Mouse (Mus musculus): ENCODE data around the gene Tm4sf1.

The Tm4sf1 gene

DNA sequence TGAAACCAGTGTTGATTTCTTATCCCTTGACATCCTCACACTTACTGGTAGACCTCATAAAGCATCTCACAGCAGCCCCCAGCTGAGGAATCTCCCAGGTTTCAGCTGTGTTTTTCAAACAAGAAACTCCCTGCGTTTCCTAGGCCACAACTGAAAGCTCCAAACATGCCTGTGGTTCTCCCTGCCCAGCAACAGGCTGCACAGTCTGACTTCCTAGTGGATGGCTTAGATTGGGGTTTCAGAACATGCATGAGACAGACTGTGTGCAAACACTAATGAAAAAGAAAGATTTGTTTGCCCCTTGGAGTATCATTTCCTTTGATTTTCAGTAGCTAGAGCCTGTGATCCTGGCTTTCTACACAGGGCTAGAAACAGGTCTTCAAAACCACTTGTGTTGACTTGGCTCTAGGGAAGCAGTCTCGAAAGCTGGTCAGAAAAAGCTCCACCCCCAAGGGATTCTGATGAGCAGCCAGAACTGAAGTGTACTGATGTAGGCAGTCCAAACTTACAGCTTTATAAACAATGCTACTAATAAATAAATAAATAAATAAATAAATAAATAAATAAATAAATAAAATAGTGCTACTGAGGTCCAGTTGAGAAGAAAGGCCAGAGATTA, at the start of gene Tm4sf1:
TSS of gene Tm4sf1 (minus strand) at position 68 of the 619 bp plus-strand sequence.
- DNase-seq (ENCODE audit: low read depth, low spot score): no peak

GRCm38 (mm10) chr3:57344811-57345210, 43.0 kb upstream of the Tm4sf1 start:
- DNase-seq (ENCODE audit: low read depth, low spot score): no peak

DNA sequence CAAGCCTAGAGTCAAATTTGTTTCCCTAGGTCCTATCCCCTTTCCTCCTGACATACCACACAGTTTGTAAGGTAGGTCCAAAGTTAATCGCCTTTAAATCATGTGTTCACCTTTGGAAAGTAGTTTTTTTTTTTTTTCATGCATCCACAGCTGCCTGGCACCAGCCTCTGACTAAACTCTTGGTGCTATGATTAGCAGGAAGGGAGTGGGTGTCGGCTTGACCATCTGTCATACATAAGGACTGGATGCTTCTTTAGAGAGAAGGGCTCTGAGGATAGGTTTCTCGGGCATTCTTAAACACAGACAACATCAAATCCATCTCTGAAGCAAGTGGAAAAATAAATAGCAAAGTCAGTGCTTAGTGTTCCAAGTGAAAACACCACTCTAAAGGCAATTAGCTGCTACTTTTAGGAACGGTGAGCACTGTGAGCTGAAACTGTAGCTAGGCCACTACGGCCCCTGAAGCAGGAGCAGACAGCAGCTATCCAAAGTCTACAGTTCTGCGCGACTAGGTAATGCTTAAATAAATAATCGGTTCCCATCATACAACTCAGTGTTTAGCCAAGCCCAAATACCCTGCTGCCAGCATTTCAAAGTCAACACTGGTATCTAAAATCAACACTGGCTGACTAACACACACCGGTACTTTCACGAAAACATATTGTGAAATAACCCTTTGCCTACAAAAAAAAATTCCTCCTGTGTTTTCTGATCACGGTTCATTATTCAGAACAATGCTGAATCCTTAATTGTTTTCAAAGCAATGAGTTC, 42.2 kb upstream of the Tm4sf1 start:
- DNase-seq (ENCODE audit: low read depth, low spot score): no peak

DNA sequence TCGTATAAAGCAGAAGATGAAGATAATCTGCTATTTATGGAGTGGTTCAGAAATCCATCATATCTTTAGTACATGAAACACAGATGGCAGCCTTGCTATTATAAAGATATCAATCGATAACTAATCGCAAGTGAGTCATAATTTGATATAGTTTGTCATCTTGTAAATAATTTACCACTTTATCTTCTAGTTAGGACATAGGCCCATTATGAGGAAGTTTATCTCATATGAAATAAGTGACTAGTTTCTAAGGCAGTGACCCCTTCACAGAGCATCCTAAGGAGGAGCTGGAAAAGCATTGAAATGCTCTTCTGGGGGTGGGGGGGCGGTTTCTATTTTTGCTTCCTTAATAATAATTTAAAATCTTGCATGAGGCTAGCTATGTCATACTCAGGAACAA, 41.2 kb upstream of the Tm4sf1 start:
- DNase-seq (ENCODE audit: low read depth, low spot score): no peak

GRCm38 (mm10) chr3:57341321-57341720, 39.5 kb upstream of the Tm4sf1 start:
- DNase-seq (ENCODE audit: low read depth, low spot score): no peak

DNA sequence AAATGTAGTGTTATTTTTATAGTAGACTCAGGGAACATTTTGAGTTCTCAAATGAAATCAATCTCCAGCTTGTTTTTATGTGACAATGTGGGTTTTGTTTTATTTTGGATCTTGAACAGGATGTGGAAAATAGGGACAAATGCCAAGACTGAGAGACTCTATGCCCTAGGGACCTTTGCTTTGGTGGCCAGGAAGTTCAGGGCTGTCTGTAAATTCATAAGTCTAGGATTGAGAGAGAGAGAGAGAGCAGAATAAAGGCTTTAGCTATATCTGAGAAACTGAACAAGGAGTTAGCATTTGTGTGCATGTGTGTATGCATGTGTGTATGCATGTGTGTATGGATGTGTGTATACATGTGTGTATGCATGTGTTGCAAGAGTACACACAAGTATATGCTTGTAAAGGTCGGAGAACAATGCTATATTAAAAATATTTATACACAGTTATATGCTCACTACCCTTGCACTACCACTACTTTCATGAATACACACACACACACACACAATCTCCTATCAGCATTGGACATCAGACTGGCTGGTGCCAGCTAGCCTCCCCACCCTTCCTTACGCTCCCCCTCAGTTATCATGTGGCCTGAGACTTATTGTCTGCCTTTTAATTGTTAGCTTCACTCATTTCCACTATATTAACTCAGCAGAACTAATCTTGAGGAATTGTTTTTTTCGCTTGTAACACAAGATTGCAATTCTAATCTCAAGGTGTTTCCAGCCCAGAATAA, 33.5 kb upstream of the Tm4sf1 start:
- DNase-seq (ENCODE audit: low read depth, low spot score): no peak

DNA sequence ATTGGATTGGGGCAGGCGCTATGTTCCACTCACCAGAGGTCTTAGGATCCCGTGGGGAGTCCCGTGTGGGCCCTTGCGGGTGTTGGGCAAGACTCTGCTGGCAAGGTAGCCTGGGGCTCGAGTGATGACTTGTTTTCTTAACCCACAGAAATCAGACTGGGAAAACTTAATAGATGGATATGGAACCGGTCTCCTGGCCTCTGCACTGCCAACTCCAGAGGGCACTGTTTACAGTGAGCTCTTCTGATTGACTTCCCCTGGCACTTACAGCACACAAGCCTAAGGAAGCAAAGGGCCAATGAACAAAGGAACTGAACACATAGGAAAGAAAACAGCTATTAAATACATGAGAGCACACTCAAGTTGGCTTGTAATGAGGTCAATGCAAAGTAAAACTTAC, 26.2 kb upstream of the Tm4sf1 start:
- no peak for DNase-seq (ENCODE audit: low read depth, low spot score)

DNA sequence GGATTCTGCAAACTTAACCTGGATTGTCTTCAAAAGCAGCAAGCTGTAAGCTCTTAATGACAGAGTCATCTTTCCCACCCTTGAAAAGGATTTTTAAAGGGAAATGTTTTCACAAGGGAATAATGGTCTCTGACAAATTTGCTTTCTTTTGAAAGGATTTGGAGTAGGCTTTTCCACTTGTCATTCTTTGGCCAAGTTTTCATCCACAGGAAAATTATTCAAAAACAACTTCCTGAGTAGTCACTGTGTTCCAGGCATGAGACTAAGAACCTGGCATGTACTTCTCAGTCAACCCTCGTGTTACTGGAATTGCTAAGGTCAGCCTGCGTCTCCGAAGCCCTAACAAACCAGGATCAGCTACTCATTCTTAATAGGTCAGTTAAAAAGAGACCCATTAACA, 5.3 kb upstream of the Tm4sf1 start:
- no peak for DNase-seq (ENCODE audit: low read depth, low spot score)

DNA sequence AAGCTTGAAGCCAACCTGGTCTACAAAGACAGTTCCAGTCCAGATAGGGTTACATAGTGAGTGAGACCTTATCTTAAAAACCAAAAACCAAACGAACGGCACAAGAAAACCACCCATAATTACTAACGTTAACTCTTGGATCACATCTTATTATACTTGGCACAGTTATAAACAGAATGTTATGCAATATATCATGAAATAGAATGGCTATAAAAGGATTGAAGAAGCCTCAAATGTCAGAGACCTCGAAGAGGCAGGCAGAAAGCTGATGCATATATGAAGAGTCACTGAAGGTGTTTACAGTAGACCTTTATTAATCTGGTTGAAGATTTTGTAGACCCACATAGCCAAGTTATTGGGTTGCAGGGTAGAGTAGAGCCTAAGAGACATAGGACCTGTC, 3.8 kb upstream of the Tm4sf1 start:
- DNase-seq (ENCODE audit: low read depth, low spot score): no peak

- DNase-seq (ENCODE audit: low read depth, low spot score): no peak
Observed at GRCm38 (mm10) chr3:57304484-57304883, 2.7 kb upstream of the Tm4sf1 start.

- no peak for DNase-seq (ENCODE audit: low read depth, low spot score)
Observed at GRCm38 (mm10) chr3:57304050-57304449, 2.3 kb upstream of the Tm4sf1 start.

GRCm38 (mm10) chr3:57303486-57303885, 1.7 kb upstream of the Tm4sf1 start:
- no peak for DNase-seq (ENCODE audit: low read depth, low spot score)

DNA sequence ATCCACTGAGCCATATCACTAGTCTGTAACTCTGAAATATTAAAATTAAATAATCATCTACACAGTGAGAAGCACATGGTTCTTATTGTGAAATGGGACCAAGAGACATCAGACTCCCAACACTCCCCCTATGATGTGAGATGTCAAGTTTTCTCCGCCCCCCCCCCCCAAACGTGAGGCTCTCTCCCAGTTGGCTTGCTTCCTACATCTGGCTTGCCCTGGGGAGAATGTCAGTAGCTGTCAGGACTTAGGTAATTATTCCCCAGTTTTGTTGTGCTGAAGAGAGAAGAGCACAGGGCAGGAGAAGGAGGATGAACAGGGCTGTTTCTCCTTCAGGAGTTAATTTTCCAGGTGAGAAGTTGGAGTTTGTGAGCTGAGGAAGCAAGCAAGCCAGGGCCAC, 1.1 kb upstream of the Tm4sf1 start:
- no peak for DNase-seq (ENCODE audit: low read depth, low spot score)

DNA sequence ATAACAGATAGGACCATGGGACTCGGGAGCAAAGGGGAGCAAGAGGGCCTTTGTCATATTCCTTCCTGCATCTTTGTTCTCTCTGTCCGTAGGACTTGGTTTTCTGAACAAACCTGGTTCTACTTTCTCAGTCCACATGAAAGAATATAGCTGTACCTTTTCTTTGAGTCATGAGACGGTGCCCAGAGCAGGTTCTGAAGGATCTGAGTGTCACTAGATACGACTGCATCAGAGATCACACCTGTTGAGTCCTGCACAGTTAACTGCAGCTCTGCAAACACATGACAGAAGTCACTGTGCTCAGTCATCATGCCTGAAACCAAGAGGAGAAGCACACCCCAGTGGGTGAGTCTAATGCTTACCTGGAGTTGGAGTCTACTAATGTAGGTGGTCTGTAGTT, 422 bp downstream of the Tm4sf1 start:
- DNase-seq (ENCODE audit: low read depth, low spot score): no peak

DNA sequence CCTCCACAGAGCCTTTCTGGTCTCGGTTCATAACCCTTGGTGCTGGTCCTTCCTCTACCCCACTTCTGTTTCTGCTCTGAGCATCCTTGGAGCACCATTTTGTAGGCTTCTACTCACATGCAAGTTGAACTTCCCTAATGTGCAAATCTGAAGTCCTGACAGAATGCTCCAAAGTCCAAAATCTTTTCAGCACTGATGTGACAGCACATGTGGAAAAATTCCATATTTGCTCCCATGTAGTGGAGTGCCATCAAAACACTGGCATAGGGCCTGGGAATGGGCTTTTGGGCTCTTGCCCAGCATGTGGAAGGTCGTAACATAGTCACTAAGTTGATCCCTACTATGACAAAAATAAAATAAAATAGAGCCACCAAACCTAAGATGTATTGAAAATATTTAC, 3.8 kb downstream of the Tm4sf1 start:
- DNase-seq (ENCODE audit: low read depth, low spot score): no peak

DNA sequence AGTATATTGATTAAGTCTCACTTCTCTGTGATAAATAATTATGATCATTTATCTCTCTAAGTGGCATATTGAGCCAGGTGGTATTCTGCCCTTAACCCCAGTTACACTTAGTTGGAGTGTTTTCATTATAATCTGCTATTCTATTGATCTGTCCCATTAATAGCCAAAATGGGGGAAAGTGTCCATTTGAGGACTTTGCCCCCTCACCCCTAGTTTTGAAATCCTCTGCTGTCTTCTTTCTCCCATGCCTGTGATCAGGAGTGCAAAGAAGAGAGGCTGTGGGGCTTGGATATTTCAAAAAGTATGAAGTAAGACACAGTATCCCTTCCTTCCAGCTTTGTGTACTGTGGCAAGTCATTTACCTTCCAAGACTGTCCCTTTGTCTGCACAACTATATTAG, 5.2 kb downstream of the Tm4sf1 start:
- DNase-seq (ENCODE audit: low read depth, low spot score): no peak

DNA sequence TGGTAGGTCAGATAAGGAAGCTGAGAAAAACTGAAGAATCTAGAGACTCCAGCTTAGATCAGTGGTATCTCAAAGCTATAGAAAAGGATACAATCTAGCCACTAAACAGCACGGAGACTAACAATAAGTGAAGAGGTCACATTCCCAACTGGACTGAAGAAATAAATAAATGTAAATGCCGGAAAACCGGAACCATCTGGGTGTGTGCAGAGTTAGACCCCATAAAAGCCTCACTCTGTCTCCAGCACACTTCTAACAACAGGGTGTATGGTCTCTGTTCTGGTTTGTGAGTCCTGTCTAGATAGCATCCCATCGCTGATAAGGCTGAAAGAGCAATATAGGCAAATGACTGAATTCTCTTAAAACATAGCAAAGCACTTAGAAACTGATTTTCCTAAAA, 6.2 kb downstream of the Tm4sf1 start:
- no peak for DNase-seq (ENCODE audit: low read depth, low spot score)

DNA sequence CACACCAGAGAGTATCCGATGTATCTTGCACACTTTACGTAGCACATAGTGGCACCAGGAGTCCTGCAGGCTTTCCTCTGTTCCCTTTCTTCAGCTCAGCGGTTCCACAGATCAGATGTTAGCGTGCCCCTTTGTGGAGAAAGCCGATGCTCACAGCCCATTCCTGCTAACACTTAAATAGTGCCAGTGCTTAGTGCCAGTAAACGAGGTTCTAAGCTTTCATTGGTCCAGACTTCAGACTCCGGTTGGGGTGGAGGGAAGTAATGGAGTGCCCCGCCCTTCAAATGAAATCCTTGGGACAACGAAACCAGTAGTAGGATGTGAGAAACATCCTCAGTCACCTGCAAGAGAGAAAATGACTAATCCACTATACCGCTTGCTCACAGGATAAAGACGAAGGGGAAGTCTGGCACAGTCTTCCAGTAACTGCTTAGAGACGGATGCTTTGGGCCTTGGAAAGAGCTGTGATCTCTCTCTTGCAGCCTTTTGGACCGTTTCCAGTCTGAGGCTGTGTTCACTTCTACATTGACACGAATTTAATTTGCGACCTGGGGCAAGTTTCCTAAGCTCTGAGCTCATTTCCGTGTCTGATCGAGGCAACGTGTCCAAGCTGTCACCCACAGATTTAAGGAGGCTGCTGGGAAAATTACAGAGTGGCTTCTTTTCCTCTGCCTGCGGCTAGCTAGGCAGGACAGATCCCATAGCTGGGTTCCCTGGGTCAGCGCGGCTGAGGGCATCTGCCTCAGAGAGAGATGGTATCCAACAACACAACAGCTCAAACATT, 6.9 kb downstream of the Tm4sf1 start:
- no peak for DNase-seq (ENCODE audit: low read depth, low spot score)

DNA sequence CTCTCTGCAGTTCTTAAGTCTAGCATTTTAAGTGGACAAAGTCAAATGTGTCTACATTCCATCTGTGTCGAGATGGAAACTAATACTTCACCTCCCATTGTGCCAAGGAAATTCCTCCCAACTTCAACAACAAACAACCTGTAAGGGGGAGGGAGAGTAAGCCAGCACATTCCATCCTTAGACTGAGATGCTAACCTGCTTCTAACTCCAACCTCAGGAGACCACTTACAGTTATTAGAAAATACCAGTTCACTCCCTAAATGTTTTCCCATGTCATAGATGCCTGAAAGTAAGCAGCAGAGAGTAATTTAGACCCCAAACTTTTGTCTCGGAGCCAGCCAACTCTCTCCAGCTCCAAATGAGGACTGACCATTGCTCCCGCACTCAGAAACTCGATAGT, 7.9 kb downstream of the Tm4sf1 start:
- DNase-seq (ENCODE audit: low read depth, low spot score): no peak

GRCm38 (mm10) chr3:57292826-57293225, 9.0 kb downstream of the Tm4sf1 start:
- no peak for DNase-seq (ENCODE audit: low read depth, low spot score)

DNA sequence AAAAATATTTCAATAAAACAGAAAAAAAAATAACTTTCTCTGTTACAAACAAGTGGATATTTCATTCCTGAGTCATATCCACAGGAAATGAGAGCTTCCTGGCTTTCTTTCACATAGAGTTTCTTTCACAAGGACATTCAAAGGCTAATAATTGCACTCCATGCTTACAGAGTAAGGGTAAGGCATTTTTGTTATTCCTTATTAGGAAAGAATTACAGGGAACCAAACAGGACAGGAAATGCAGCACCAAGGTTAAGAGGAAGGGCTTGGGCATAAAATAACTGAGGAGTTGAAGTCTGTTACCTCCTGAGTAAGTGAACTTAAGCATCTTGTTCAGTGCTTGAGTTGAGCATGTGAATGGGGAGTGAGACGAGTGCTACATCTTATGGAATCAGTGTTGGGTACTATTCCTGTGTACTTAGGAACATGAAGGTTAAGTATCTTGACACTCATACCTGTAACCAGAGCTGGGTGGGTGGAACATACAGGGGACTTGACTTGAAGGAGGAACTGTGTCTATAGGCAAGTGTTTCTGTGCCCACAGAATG, 12.8 kb downstream of the Tm4sf1 start:
- DNase-seq (ENCODE audit: low read depth, low spot score): no peak
